Mouse (Mus musculus) limb, embryonic 11.5 days (tissue): ENCODE measurements at regions not wholly inside any gene's neighbourhood (a gene's known extent, or its start where the extent isn't known, plus 50 kb on each side); places are given as distances from the start of the nearest gene placed in this dataset.
A peak's percentile ranks its signal among the peaks of the same experiment; 100 is the strongest.

Experiments
- ATAC-seq: fragments of 200-750 bp; cut with Nextera tagmentation; 2 replicates; pipeline ENCODE4 v1.8.0; 2017; ENCODE audit warnings: low read depth; ENCODE audit not compliant: insufficient number of reproducible peaks, low FRiP score, low TSS enrichment
- DNase-seq: peaks from one replicate; pipeline ENCODE4 v3.0.0-alpha.2; 2015; ENCODE audit warnings: low spot score
- H3K27ac ChIP-seq: fragments of 300-500 bp; sonication (generic); replicated peaks from 2 replicates; pipeline ENCODE4 v1.5.1; 2014; ENCODE audit warnings: low read depth, mild to moderate bottlenecking, low read length
- H3K27me3 ChIP-seq: fragments of 300-500 bp; sonication (generic); 2 replicates; pipeline ENCODE4 v1.6.1; 2014; ENCODE audit warnings: mild to moderate bottlenecking, low read length, mixed read lengths; ENCODE audit not compliant: control insufficient read depth, insufficient read depth
- H3K36me3 ChIP-seq: fragments of 300-500 bp; sonication (generic); 2 replicates; pipeline ENCODE4 v1.6.1; 2014; ENCODE audit warnings: mild to moderate bottlenecking, low read length, moderate library complexity, mixed read lengths; ENCODE audit not compliant: control insufficient read depth, insufficient read depth
- H3K4me1 ChIP-seq: fragments of 300-500 bp; sonication (generic); 2 replicates; pipeline ENCODE4 v1.6.1; 2014; ENCODE audit warnings: low read length, mixed read lengths; ENCODE audit not compliant: control insufficient read depth, insufficient read depth
- H3K4me2 ChIP-seq: fragments of 300-500 bp; sonication (generic); 2 replicates; pipeline ENCODE4 v1.6.1; 2014; ENCODE audit warnings: low read depth, mild to moderate bottlenecking, moderate library complexity; ENCODE audit not compliant: severe bottlenecking
- H3K4me3 ChIP-seq: fragments of 300-500 bp; sonication (generic); 2 replicates; pipeline ENCODE4 v1.5.1; 2014; ENCODE audit warnings: low read depth, low read length
- H3K9ac ChIP-seq: fragments of 300-500 bp; sonication (generic); 2 replicates; pipeline ENCODE4 v1.6.1; 2014; ENCODE audit warnings: mild to moderate bottlenecking, low read length
- H3K9me3 ChIP-seq: fragments of 300-500 bp; sonication (generic); 2 replicates; pipeline ENCODE4 v1.6.1; 2016; ENCODE audit warnings: low read length; ENCODE audit not compliant: control insufficient read depth
- WGBS: fragments of 180-500 bp; shearing (Covaris S2); extraction: QIAGEN DNeasy Blood & Tissue Kit; methylation state at CpG from one replicate; pipeline ENCODE4 v1.1.7; 2014; 5-methylcytosine and 5-hydroxymethylcytosine counted together

GRCm38 (mm10) chr7:142835319-142835718 lies 92.1 kb upstream of the Ins2 start:
- WGBS: 86% methylated on average over 1 of the region's 1 CpGs

GRCm38 (mm10) chr7:142830969-142831673 lies 87.9 kb upstream of the Ins2 start:
- Histone ChIP-seq H3K9ac (no peak overlapping the region), H3K36me3 (no peaks in the 10 kb centered on the region), H3K27me3 (no peaks in the 10 kb centered on the region), H3K27ac (peak overlapping the region; percentile 68), H3K4me2 (peak overlapping the region; percentile 25), H3K4me1 (0 out of 2 replicates have a peak, but pooled peaks cover 2% of the 10 kb centered on the region), H3K9me3 (no peaks in the 10 kb centered on the region), H3K4me3 (no peak overlapping the region)
- WGBS: 6% methylated on average over 2 of the region's 2 CpGs
- ATAC-seq: no peak
- peak; percentile 62 for DNase-seq

More at GRCm38 (mm10) chr7:142835319-142835718, 92.1 kb upstream of the Ins2 start:
- ATAC-seq (no peak), DNase-seq (no peak)
- Histone ChIP-seq H3K4me3 (no peak overlapping the region), H3K4me1 (0 out of 2 replicates have a peak, but pooled peaks cover 2% of the 10 kb centered on the region), H3K9me3 (no peaks in the 10 kb centered on the region), H3K9ac (no peak overlapping the region), H3K27ac (no peak overlapping the region), H3K27me3 (no peaks in the 10 kb centered on the region), H3K4me2 (no peak overlapping the region), H3K36me3 (no peaks in the 10 kb centered on the region)

GRCm38 (mm10) chr7:142810711-142811110 lies 67.5 kb upstream of the Ins2 start:
- DNase-seq (no peak), ATAC-seq (no peak)
- Histone ChIP-seq H3K4me3 (no peak overlapping the region), H3K27ac (no peak overlapping the region), H3K27me3 (no peaks in the 10 kb centered on the region), H3K9ac (no peak overlapping the region), H3K9me3 (no peaks in the 10 kb centered on the region), H3K36me3 (no peaks in the 10 kb centered on the region), H3K4me1 (no peaks in the 10 kb centered on the region), H3K4me2 (no peak overlapping the region)
- WGBS: 77% methylated on average over 4 of the region's 4 CpGs

GRCm38 (mm10) chr7:142799424-142799823 lies 56.2 kb upstream of the Ins2 start:
- Histone ChIP-seq H3K9ac (no peak overlapping the region), H3K4me1 (no peaks in the 10 kb centered on the region), H3K36me3 (no peaks in the 10 kb centered on the region), H3K4me3 (no peak overlapping the region), H3K27me3 (no peaks in the 10 kb centered on the region), H3K9me3 (no peaks in the 10 kb centered on the region), H3K4me2 (no peak overlapping the region), H3K27ac (no peak overlapping the region)
- 33% methylated on average over 6 of the region's 6 CpGs for WGBS
- peak; percentile 74 for DNase-seq
- no peak for ATAC-seq

- DNase-seq (no peak), ATAC-seq (no peak)
- H3K9ac ChIP-seq: no peak overlapping the region
- H3K27ac ChIP-seq: no peak overlapping the region
- H3K4me3 ChIP-seq: no peak overlapping the region
- no peaks in the 10 kb centered on the region for H3K9me3 ChIP-seq
- no peaks in the 10 kb centered on the region for H3K27me3 ChIP-seq
- 78% methylated on average over 2 of the region's 2 CpGs for WGBS
- no peak overlapping the region for H3K4me2 ChIP-seq
- H3K4me1 ChIP-seq: no peaks in the 10 kb centered on the region
- no peaks in the 10 kb centered on the region for H3K36me3 ChIP-seq
Observed at GRCm38 (mm10) chr7:142794481-142794880, 51.3 kb upstream of the Ins2 start.
